Mouse (Mus musculus) mature B cell (primary cell): Measurements from ENCODE around the gene Pdlim7.

ENCODE experiments used
- in situ Hi-C: fragments of 300-500 bp; cut with MboI; formaldehyde crosslinking; loops from 2 replicates; pipeline ENCODE4 v1.14.3; 2019

Pdlim7 gene

GRCm38 (mm10) chr13:55522730-55523129 lies 9.3 kb upstream of the Pdlim7 start:
- in situ Hi-C loops: loop anchor here (5.0 kb wide), 1 partner anchor 115 kb away; no protein-coding TSS in a partner anchor

- in situ Hi-C loops: loop anchor here (5.0 kb wide), 1 partner anchor 112 kb away; no protein-coding TSS in a partner anchor
These were observed 6.1 kb upstream of the Pdlim7 start for GRCm38 (mm10) chr13:55519606-55520005.

- in situ Hi-C loops: no loop called here
These were observed 3.5 kb upstream of the Pdlim7 start for GRCm38 (mm10) chr13:55516955-55517354.

- in situ Hi-C loops: no loop called here
These were observed 352 bp upstream of the Pdlim7 start for GRCm38 (mm10) chr13:55513828-55514227.

- in situ Hi-C loops: no loop called here
These were observed 971 bp downstream of the Pdlim7 start for GRCm38 (mm10) chr13:55512379-55513031.

GRCm38 (mm10) chr13:55511492-55511861 lies 2.0 kb downstream of the Pdlim7 start:
- in situ Hi-C loops: no loop called here

- in situ Hi-C loops: no loop called here
These were observed 2.6 kb downstream of the Pdlim7 start for GRCm38 (mm10) chr13:55510668-55511491.

GRCm38 (mm10) chr13:55510332-55510667 lies 3.2 kb downstream of the Pdlim7 start:
- in situ Hi-C loops: no loop called here

- in situ Hi-C loops: no loop called here
These were observed 4.9 kb downstream of the Pdlim7 start for GRCm38 (mm10) chr13:55508531-55508930.

GRCm38 (mm10) chr13:55507877-55508276 lies 5.6 kb downstream of the Pdlim7 start:
- in situ Hi-C loops: no loop called here

- in situ Hi-C loops: no loop called here
These were observed 6.8 kb downstream of the Pdlim7 start for GRCm38 (mm10) chr13:55506697-55507096.

- in situ Hi-C loops: no loop called here
These were observed 7.7 kb downstream of the Pdlim7 start for GRCm38 (mm10) chr13:55505810-55506209.

- in situ Hi-C loops: no loop called here
These were observed 9.1 kb downstream of the Pdlim7 start for GRCm38 (mm10) chr13:55504390-55504789.

GRCm38 (mm10) chr13:55502405-55502804 lies 11.1 kb downstream of the Pdlim7 start:
- in situ Hi-C loops: no loop called here

- in situ Hi-C loops: no loop called here
These were observed 12.9 kb downstream of the Pdlim7 start for GRCm38 (mm10) chr13:55500575-55500974.

- in situ Hi-C loops: no loop called here
These were observed 14.6 kb downstream of the Pdlim7 start for GRCm38 (mm10) chr13:55498906-55499305.

- in situ Hi-C loops: no loop called here
These were observed 16.8 kb downstream of the Pdlim7 start for GRCm38 (mm10) chr13:55496661-55497060.

- in situ Hi-C loops: no loop called here
These were observed 17.8 kb downstream of the Pdlim7 start for GRCm38 (mm10) chr13:55495702-55496101.

GRCm38 (mm10) chr13:55494883-55495621 lies 18.4 kb downstream of the Pdlim7 start:
- in situ Hi-C loops: no loop called here

- in situ Hi-C loops: no loop called here
These were observed 19.2 kb downstream of the Pdlim7 start for GRCm38 (mm10) chr13:55494257-55494656.

- in situ Hi-C loops: no loop called here
These were observed 25.6 kb downstream of the Pdlim7 start, which contains the start of gene Dbn1 for GRCm38 (mm10) chr13:55487578-55488498. Gene Dbn1, minus strand, starts transcription at chr13:55488111.
